Mouse (Mus musculus): ENCODE measurements at regions not wholly inside any gene's neighbourhood (a gene's known extent, or its start where the extent isn't known, plus 50 kb on each side); places are given as distances from the start of the nearest gene placed in this dataset.

DNA sequence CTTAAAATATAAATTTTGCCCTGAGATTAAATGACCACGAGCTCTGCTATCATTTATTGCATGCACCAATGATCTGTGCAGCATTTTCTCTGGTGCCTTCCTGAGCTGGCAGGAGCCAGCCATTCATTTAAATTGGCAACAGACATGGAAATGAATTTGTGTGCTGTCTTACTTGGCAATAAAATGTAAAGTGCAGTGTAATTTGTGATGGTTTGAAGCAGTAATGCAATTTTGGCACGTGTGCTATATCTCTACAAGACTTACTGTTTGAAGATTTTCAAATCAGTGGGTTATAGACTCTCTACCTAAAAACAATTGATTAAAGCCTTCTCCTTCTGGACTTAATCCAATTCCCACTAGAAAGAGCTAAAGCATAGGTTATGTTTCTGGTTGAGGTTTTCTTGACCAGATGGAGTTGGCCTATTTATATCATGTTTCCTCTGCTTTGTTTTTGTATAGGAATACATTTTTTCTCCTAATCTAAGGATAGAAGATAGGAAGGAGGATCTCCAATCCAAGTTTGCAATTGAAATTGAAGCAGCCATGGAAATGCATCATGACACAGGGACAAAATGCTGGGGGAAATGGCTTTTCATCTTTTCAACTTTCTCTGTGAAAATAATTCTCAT is 557.6 kb downstream of the Hace1 start:
- TF ChIP-seq CTCF (IDR thresholded peaks at IDR 0.05; ENCODE audit: borderline replicate concordance, insufficient read depth, low read length) (no peak), POLR2A (IDR thresholded peaks at IDR 0.05; ENCODE audit: low read depth, low read length) (no peak)
